Mouse (Mus musculus): ENCODE results near the gene Yif1a.
A peak's percentile ranks its signal among the peaks of the same experiment; 100 is the strongest.

The Yif1a gene

GRCm38 (mm10) chr19:5060365-5061330 lies 27.7 kb upstream of the Yif1a start:
- no peak for DNase-seq (ENCODE audit: low spot score)

- no peak for DNase-seq (ENCODE audit: low spot score)
Measured at GRCm38 (mm10) chr19:5062041-5062440, 26.3 kb upstream of the Yif1a start.

GRCm38 (mm10) chr19:5062446-5062845 lies 25.9 kb upstream of the Yif1a start:
- peak; percentile 72 for DNase-seq (ENCODE audit: low spot score)

- DNase-seq (ENCODE audit: low spot score), result no peak
Measured at GRCm38 (mm10) chr19:5065104-5065503, 23.2 kb upstream of the Yif1a start.

- DNase-seq (ENCODE audit: low spot score), result peak; percentile 43
Measured at GRCm38 (mm10) chr19:5067040-5067799, 21.1 kb upstream of the Yif1a start.

- DNase-seq (ENCODE audit: low spot score), result peak; percentile 79
Measured at GRCm38 (mm10) chr19:5067867-5068569, 20.3 kb upstream of the Yif1a start, which contains the start of gene Cd248. TSS of gene Cd248 (plus strand) at chr19:5068078.

- DNase-seq (ENCODE audit: low spot score), result no peak
Measured at GRCm38 (mm10) chr19:5068570-5069234, 19.6 kb upstream of the Yif1a start.

GRCm38 (mm10) chr19:5069486-5069885 lies 18.9 kb upstream of the Yif1a start:
- no peak for DNase-seq (ENCODE audit: low spot score)

GRCm38 (mm10) chr19:5069978-5070377 lies 18.4 kb upstream of the Yif1a start:
- no peak for DNase-seq (ENCODE audit: low spot score)

GRCm38 (mm10) chr19:5071077-5071476 lies 17.3 kb upstream of the Yif1a start:
- no peak for DNase-seq (ENCODE audit: low spot score)

GRCm38 (mm10) chr19:5071545-5072369 lies 16.6 kb upstream of the Yif1a start:
- peak; percentile 91 for DNase-seq (ENCODE audit: low spot score)

- DNase-seq (ENCODE audit: low spot score), result peak; percentile 49
Measured at GRCm38 (mm10) chr19:5072389-5073019, 15.8 kb upstream of the Yif1a start.

- peak; percentile 75 for DNase-seq (ENCODE audit: low spot score)
Measured at GRCm38 (mm10) chr19:5073028-5073427, 15.3 kb upstream of the Yif1a start.

GRCm38 (mm10) chr19:5073518-5073917 lies 14.8 kb upstream of the Yif1a start:
- no peak for DNase-seq (ENCODE audit: low spot score)

GRCm38 (mm10) chr19:5079279-5079678 lies 9.1 kb upstream of the Yif1a start:
- DNase-seq (ENCODE audit: low spot score), result no peak

- DNase-seq (ENCODE audit: low spot score), result no peak
Measured at GRCm38 (mm10) chr19:5082005-5082404, 6.3 kb upstream of the Yif1a start.

- DNase-seq (ENCODE audit: low spot score), result no peak
Measured at GRCm38 (mm10) chr19:5082596-5082995, 5.7 kb upstream of the Yif1a start.

GRCm38 (mm10) chr19:5083961-5084833 lies 4.1 kb upstream of the Yif1a start:
- no peak for DNase-seq (ENCODE audit: low spot score)

- DNase-seq (ENCODE audit: low spot score), result no peak
Measured at GRCm38 (mm10) chr19:5084834-5085144, 3.5 kb upstream of the Yif1a start.
